Mouse (Mus musculus): Measurements from ENCODE around the gene Anks1. TPM values are rescaled to one million over a fixed set of nuclear protein-coding genes. Genes with fewer than 3 reads are reported as not detected.
A peak's percentile ranks its signal among the peaks of the same experiment; 100 is the strongest.
"Not testable (repeated sequence)": the region's sequence is repeated elsewhere in the genome, so short reads cannot be mapped to it uniquely, and the experiment has no call there.

Gene Anks1
- polyA plus RNA-seq, 1 experiment from 2014 or later = 12.3 TPM

DNA sequence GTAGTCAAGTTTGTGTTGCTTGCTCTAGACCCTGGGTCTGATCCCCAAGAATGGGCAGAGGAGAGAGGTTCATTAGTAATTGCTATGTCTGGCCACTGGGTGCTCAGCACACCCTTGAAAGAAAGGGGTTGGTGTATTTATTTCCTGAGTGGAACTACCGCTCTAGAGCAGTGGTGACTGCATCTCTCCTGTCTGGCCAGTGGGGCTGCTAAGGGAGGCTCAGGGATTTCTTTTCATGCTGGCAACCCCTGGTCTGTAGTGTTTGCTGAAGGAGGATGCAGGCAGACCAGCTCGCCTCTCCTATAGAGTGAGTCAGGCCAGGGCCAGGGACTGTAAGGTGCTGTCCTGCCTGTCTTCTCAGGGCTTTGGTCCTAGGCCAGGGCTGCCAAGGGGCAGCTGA lies 38.0 kb downstream of the Anks1 start:
- no peak overlapping the region for H3K9ac ChIP-seq
- peaks cover 28% of the 10 kb centered on the region for H3K4me1 ChIP-seq
- H3K9me3 ChIP-seq = no peaks in the 10 kb centered on the region
- H3K4me3 ChIP-seq = no peak overlapping the region
- 62% methylated on average over 2 of the region's 2 CpGs for WGBS
- H3K4me2 ChIP-seq = no peak overlapping the region
- ATAC-seq (ENCODE audit: insufficient number of reproducible peaks, low FRiP score, low TSS enrichment, low read depth) = no peak; the same call in 1 of the 2 replicates
- peak overlapping the region; percentile 90; the same call in 1 of the 2 replicates for H3K27ac ChIP-seq
- no peaks in the 10 kb centered on the region for H3K36me3 ChIP-seq
- H3K27me3 ChIP-seq = no peaks in the 10 kb centered on the region

DNA sequence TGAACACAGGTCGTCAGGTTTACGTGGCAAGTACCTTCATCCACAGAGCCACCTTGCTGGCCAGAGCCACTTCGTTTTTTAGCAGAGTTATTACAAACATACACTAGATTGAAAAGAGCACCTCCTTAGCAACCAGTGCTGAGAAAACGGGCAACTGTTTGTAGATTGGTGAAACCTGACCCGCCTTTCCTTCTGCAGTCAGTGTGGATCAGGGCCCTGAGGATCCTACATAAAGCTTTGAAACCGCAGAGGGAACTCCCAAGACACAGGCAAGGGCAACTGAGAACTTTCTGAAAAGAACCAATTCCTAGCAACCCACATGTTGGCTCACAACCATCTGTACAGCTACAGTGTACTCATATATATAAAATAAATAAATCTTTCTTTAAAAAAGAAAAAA lies 44.0 kb downstream of the Anks1 start:
- WGBS = 44% methylated on average over 6 of the region's 6 CpGs
- Histone ChIP-seq H3K4me1 (peaks cover 8% of the 10 kb centered on the region; the same call in 1 of the 2 replicates), H3K27me3 (no peaks in the 10 kb centered on the region), H3K36me3 (no peaks in the 10 kb centered on the region), H3K27ac (no peak overlapping the region), H3K9ac (no peak overlapping the region), H3K4me3 (no peak overlapping the region), H3K9me3 (no peaks in the 10 kb centered on the region), H3K4me2 (no peak overlapping the region)
- no peak for ATAC-seq (ENCODE audit: insufficient number of reproducible peaks, low FRiP score, low TSS enrichment, low read depth)

DNA sequence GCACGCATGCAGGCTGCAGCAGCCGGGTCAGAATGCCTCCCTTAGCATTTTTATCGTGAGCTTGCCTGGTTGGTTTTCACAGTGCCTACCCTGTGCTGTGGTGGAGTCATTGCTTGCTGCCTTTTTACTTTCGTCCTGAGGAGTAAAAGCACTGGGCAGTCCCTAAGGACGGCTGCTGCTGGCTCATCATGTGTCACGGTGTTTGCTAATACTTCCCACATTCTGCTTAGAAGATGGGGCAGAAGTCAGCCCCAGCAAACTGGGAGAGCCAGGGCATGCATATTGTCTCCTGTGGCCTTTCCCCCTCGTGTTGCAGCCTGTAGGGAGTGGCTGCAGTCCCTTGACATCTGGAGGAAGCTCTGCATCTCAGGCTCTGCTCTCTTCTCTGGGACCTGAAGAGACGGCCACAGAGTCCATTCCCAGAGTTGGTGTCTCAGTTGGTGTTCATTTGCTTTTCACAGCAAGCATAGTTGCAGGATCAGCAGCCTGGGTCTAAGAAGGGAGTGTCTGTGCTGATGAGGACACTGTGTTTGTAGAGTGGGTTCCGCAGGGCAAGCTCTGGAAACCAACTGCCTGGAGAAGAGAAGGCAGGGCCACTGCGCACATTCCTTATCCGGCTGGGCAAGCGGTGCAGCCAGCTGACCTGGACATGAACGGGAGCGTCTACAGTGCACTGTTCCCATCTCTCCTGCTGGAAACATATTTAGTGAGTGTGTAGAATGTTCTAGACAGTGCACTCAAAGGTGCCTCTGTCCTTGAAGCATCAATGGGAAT lies 45.7 kb downstream of the Anks1 start:
- ATAC-seq (ENCODE audit: insufficient number of reproducible peaks, low FRiP score, low TSS enrichment, low read depth) = no peak
- Histone ChIP-seq H3K4me1 (peaks cover 8% of the 10 kb centered on the region), H3K27me3 (no peaks in the 10 kb centered on the region), H3K36me3 (no peaks in the 10 kb centered on the region), H3K9ac (no peak overlapping the region), H3K4me2 (no peak overlapping the region), H3K9me3 (no peaks in the 10 kb centered on the region), H3K4me3 (no peak overlapping the region), H3K27ac (no peak overlapping the region)
- 54% methylated on average over 14 of the region's 14 CpGs for WGBS

DNA sequence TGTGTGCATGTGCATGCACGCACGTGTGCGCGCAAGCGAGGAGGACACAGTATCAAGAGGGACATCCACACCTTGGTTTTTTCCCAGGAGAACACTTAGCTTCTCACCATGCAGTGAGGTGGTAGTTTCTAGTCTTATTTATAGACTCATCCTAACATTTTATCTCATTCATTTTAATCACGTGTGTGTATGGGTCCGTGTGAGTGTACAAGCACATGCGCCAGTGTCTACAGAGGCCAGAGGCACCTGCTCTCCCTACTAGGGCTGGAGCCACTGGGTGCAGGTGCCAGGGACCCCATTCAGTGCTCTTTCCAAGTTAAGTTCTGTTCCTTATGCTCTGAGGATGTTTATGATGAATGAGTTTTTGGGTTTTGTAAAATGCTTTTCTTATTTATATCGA lies 48.5 kb downstream of the Anks1 start:
- no peaks in the 10 kb centered on the region for H3K27me3 ChIP-seq
- H3K4me1 ChIP-seq = peaks cover 24% of the 10 kb centered on the region
- H3K36me3 ChIP-seq = no peaks in the 10 kb centered on the region
- no peak overlapping the region for H3K4me2 ChIP-seq
- no peak overlapping the region for H3K9ac ChIP-seq
- no peak for ATAC-seq (ENCODE audit: insufficient number of reproducible peaks, low FRiP score, low TSS enrichment, low read depth)
- no peak overlapping the region for H3K27ac ChIP-seq
- 91% methylated on average over 9 of the region's 9 CpGs for WGBS
- H3K4me3 ChIP-seq = no peak overlapping the region
- H3K9me3 ChIP-seq = no peaks in the 10 kb centered on the region

DNA sequence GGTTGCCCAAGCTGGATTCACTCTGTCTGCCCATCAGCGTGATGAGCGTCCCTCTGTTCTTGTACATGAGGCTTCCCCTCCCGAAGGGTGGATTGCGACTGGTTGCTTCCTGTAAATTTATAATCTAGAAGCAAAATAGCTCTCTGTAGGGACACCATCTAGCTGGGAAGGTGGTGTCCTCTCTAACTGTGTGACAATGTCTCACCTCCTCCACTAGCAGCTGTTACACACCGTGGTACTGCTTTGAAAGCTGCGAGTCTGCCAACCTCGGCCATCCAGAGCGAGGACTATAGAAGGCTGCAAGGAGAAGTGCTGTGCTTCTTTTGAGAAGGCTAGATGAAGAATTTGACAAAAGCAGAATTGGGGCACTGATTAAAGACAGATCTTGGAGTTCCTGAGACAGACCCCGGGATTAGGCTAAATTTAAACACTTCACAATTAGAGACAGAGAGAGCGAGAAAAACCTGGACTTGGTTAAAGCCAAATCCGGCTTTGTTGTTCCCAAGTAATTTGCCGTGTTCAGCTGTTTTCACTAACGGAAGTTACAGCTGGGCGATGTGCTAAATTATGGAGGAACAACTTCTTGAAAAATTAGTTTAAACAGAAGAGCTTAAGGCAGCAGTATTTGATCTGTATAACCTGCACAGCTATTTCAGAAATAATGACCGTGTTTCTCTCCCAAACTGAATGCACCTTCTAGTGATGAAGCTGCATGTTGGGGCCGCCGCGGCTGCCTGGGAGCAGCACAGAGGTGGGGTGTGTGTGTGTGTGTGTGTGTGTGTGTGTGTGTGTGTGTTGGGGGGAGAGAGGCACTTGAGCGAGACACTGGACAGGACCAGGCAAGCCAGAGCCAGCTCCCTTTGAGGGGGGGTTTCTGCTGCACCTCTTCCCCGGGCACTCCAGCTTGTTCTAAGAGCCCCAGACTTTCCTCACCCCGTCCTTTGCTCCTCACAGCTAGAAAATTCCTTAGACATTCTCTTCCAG lies 51.3 kb downstream of the Anks1 start:
- Histone ChIP-seq H3K9ac (no peak overlapping the region), H3K4me1 (peaks cover 24% of the 10 kb centered on the region), H3K36me3 (no peaks in the 10 kb centered on the region), H3K27ac (0 out of 2 replicates have a peak overlapping the region, but pooled peaks have one; percentile 14), H3K9me3 (no peaks in the 10 kb centered on the region), H3K4me2 (no peak overlapping the region), H3K27me3 (no peaks in the 10 kb centered on the region), H3K4me3 (no peak overlapping the region)
- WGBS = 33% methylated on average over 21 of the region's 21 CpGs
- no peak for ATAC-seq (ENCODE audit: insufficient number of reproducible peaks, low FRiP score, low TSS enrichment, low read depth)

DNA sequence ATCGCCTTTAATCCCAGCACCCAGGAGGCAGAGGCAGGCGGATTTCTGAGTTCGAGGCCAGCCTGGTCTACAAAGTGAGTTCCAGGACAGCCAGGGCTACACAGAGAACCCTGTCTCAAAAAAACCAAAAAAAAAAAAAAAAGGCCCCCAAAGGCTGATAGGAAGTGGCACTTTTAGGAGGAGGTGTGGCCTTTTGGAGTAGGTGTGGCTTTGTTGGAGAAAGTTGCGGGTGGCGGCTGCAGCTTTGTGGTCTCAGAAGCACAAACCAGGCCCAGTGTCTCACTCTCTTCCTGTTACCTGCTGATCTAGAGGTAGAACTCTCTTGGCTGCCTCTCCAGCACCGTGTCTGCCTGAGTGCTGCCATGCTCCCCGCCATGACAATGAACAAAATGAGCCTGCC lies 54.0 kb downstream of the Anks1 start:
- H3K27ac ChIP-seq; ATAC-seq (ENCODE audit: insufficient number of reproducible peaks, low FRiP score, low TSS enrichment, low read depth): not testable (repeated sequence)
- 90% methylated on average over 7 of the region's 7 CpGs for WGBS

DNA sequence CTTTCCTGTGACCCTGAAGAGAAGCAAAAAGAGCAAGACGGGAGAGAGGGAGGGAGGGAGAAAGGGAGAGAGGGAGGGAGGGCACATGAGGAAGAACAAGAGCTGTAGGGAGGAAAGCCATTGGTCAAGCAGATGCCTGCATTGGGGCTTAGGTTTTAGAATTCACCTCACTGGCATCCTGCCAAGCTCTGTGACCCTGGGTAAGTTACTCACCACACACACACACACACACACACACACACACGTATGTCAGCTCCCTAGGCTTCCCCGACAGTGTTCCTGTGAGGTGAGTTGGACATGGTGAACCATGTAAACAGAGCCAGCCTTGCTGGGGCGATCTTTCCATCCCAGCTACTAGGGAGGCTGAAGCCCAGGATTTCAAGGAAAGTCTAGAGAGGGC lies 55.5 kb downstream of the Anks1 start:
- 61% methylated on average over 4 of the region's 4 CpGs for WGBS
- Histone ChIP-seq H3K4me1 (peaks cover 42% of the 10 kb centered on the region), H3K9me3 (no peaks in the 10 kb centered on the region)

More for the DNA sequence above, 54.0 kb downstream of the Anks1 start:
- not testable (repeated sequence) for H3K27me3 ChIP-seq, H3K4me2 ChIP-seq, H3K36me3 ChIP-seq, H3K9ac ChIP-seq, H3K4me3 ChIP-seq, H3K9me3 ChIP-seq
- peaks cover 27% of the 10 kb centered on the region for H3K4me1 ChIP-seq

DNA sequence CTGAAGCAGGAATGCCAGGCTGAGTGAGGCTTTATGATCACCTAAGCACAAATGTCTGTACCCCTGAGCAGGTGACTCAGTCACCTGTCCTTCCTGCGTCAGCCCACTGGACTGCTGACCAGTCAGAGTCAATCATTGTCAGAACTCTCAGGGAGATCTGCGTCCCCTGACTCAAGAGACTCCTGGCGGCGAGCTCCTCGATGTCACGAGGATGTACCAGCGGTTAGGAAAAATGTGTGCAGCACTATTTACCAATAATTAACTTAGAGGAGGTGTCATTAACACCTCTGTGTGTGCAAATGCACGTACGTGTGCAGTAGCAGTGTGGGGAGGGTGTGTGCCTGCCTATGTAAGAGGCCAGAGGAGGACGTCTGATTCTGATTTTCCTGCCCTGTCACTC lies 56.2 kb downstream of the Anks1 start:
- no peak overlapping the region for H3K9ac ChIP-seq
- no peak overlapping the region for H3K4me2 ChIP-seq
- no peaks in the 10 kb centered on the region for H3K36me3 ChIP-seq
- H3K4me3 ChIP-seq = no peak overlapping the region
- H3K27me3 ChIP-seq = no peaks in the 10 kb centered on the region
- no peaks in the 10 kb centered on the region for H3K9me3 ChIP-seq
- no peak for ATAC-seq (ENCODE audit: insufficient number of reproducible peaks, low FRiP score, low TSS enrichment, low read depth)
- H3K27ac ChIP-seq = no peak overlapping the region
- peaks cover 43% of the 10 kb centered on the region for H3K4me1 ChIP-seq
- 78% methylated on average over 10 of the region's 10 CpGs for WGBS

More for the DNA sequence above, 55.5 kb downstream of the Anks1 start:
- no peak overlapping the region for H3K9ac ChIP-seq
- no peak overlapping the region for H3K4me3 ChIP-seq
- no peak overlapping the region for H3K27ac ChIP-seq
- no peak overlapping the region for H3K4me2 ChIP-seq
- no peak for ATAC-seq (ENCODE audit: insufficient number of reproducible peaks, low FRiP score, low TSS enrichment, low read depth)
- no peaks in the 10 kb centered on the region for H3K27me3 ChIP-seq
- H3K36me3 ChIP-seq = no peaks in the 10 kb centered on the region

DNA sequence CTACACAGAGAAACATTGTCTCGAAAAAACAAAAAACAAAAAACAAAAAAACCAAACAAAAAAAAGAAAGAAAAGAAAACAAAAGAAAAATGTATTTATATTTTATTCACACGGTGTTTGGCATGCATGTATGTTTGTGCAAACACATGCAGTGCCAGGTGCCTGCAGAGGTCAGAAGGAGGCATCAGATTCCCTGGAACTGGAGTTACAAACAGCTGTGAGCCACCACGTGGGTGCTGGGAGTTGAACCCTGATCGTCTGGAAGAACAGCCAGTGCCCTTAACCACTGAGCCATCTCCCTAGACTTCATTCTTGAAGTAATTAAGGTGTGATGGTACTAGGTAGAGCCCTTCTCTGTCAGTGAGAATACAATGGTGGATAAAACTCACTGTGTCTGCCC lies 57.0 kb downstream of the Anks1 start:
- H3K9ac ChIP-seq = no peak overlapping the region
- H3K27me3 ChIP-seq = no peaks in the 10 kb centered on the region
- no peak overlapping the region for H3K4me2 ChIP-seq
- no peaks in the 10 kb centered on the region for H3K9me3 ChIP-seq
- no peaks in the 10 kb centered on the region for H3K36me3 ChIP-seq
- peaks cover 39% of the 10 kb centered on the region for H3K4me1 ChIP-seq
- ATAC-seq (ENCODE audit: insufficient number of reproducible peaks, low FRiP score, low TSS enrichment, low read depth) = no peak
- 66% methylated on average over 4 of the region's 4 CpGs for WGBS
- H3K4me3 ChIP-seq = no peak overlapping the region
- H3K27ac ChIP-seq = no peak overlapping the region

DNA sequence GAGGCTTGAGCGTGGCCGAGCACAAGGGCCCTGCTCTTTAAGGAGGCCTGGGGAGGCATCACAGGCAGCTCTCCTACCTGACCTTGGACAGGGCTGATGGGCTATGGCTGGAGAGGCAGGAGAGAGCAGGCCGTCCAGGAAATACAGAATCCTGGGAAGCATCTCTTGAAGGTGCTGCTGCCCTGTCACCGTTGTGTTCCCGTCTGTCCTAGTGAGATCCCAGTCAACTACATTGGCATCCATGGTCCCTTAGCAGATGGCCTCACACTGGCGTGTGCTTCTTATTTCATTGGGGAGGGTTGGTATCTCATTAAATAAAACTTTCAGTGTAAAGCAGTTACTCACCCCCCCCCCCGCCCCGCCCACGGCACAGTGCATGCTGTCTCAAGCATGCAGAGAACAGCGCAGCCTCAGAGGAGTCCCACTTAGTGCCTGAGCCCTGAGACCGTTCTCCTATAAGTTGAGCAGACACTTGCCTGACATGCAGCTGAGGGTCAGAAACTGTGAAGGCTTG lies 57.5 kb downstream of the Anks1 start:
- Histone ChIP-seq H3K9me3 (no peaks in the 10 kb centered on the region), H3K27me3 (no peaks in the 10 kb centered on the region), H3K9ac (no peak overlapping the region), H3K4me3 (no peak overlapping the region), H3K4me2 (no peak overlapping the region), H3K36me3 (no peaks in the 10 kb centered on the region), H3K27ac (no peak overlapping the region), H3K4me1 (peaks cover 44% of the 10 kb centered on the region)
- ATAC-seq (ENCODE audit: insufficient number of reproducible peaks, low FRiP score, low TSS enrichment, low read depth) = no peak
- WGBS = 77% methylated on average over 11 of the region's 11 CpGs

DNA sequence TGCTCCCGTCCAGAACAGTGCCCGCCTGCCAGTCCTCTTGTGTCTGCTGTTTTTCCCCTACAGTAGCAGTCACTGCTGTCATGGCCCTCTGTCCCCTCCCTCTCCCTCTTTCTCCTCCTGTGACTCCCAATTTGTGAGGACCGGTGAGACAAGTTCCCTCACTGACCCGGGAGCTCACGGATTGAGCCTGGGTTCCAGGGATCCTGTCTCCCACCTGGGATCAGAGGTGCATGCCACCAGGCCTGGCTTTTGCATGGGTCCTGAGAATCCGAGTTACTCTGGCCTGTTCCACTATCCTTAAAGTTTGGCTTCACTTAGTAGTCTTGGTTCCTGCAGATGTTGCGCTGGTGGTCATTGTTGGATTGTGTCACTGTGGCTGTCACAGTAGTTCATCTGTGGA lies 58.4 kb downstream of the Anks1 start:
- Histone ChIP-seq H3K4me3 (no peak overlapping the region), H3K9ac (no peak overlapping the region), H3K4me1 (peaks cover 49% of the 10 kb centered on the region), H3K27me3 (no peaks in the 10 kb centered on the region), H3K9me3 (no peaks in the 10 kb centered on the region), H3K36me3 (no peaks in the 10 kb centered on the region), H3K27ac (no peak overlapping the region), H3K4me2 (no peak overlapping the region)
- WGBS = 88% methylated on average over 7 of the region's 7 CpGs
- no peak for ATAC-seq (ENCODE audit: insufficient number of reproducible peaks, low FRiP score, low TSS enrichment, low read depth)

All from limb, embryonic 15.5 days (tissue).